Mouse (Mus musculus): ENCODE measurements around the gene Osbpl5. TPM values are rescaled to one million over a fixed set of nuclear protein-coding genes. Genes with fewer than 3 reads are reported as not detected.

Gene Osbpl5
- polyA plus RNA-seq, 1 experiment from 2014 or later = 26.6 TPM

GRCm38 (mm10) chr7:143751380-143751779, 5.4 kb downstream of the Osbpl5 start:
- no peak overlapping the region for H3K4me3 ChIP-seq (ENCODE audit: low read depth, low read length)
- ATAC-seq (replicated peaks; ENCODE audit: insufficient number of reproducible peaks, low FRiP score, low TSS enrichment) = no peak
- 69% methylated on average over 1 of the region's 1 CpGs for WGBS (ENCODE audit: insufficient replicate concordance)
- no peak overlapping the region for H3K9ac ChIP-seq (ENCODE audit: low read depth, low read length)
- H3K4me2 ChIP-seq = no peak overlapping the region
- no peaks in the 10 kb centered on the region for H3K9me3 ChIP-seq (replicated peaks; ENCODE audit: control insufficient read depth, low read length)
- H3K36me3 ChIP-seq (ENCODE audit: control insufficient read depth, insufficient read depth, low read length) = no peaks in the 10 kb centered on the region
- H3K27ac ChIP-seq (ENCODE audit: low read depth, low read length) = no peak overlapping the region
- H3K27me3 ChIP-seq (ENCODE audit: control insufficient read depth, insufficient read depth, low read length) = peaks cover 34% of the 10 kb centered on the region
- H3K4me1 ChIP-seq (ENCODE audit: control insufficient read depth, insufficient read depth, low read length) = peaks cover 20% of the 10 kb centered on the region

GRCm38 (mm10) chr7:143749045-143749444, 7.7 kb downstream of the Osbpl5 start:
- WGBS (ENCODE audit: insufficient replicate concordance) = 50% methylated on average over 3 of the region's 3 CpGs
- Histone ChIP-seq H3K27ac (ENCODE audit: low read depth, low read length) (no peak overlapping the region), H3K36me3 (ENCODE audit: control insufficient read depth, insufficient read depth, low read length) (no peaks in the 10 kb centered on the region), H3K27me3 (ENCODE audit: control insufficient read depth, insufficient read depth, low read length) (peaks cover 12% of the 10 kb centered on the region; the same call in 1 of the 2 replicates), H3K4me2 (no peak overlapping the region), H3K9ac (ENCODE audit: low read depth, low read length) (no peak overlapping the region), H3K4me1 (ENCODE audit: control insufficient read depth, insufficient read depth, low read length) (peaks cover 19% of the 10 kb centered on the region), H3K4me3 (ENCODE audit: low read depth, low read length) (no peak overlapping the region), H3K9me3 (replicated peaks; ENCODE audit: control insufficient read depth, low read length) (no peaks in the 10 kb centered on the region)
- no peak for ATAC-seq (replicated peaks; ENCODE audit: insufficient number of reproducible peaks, low FRiP score, low TSS enrichment)

DNA sequence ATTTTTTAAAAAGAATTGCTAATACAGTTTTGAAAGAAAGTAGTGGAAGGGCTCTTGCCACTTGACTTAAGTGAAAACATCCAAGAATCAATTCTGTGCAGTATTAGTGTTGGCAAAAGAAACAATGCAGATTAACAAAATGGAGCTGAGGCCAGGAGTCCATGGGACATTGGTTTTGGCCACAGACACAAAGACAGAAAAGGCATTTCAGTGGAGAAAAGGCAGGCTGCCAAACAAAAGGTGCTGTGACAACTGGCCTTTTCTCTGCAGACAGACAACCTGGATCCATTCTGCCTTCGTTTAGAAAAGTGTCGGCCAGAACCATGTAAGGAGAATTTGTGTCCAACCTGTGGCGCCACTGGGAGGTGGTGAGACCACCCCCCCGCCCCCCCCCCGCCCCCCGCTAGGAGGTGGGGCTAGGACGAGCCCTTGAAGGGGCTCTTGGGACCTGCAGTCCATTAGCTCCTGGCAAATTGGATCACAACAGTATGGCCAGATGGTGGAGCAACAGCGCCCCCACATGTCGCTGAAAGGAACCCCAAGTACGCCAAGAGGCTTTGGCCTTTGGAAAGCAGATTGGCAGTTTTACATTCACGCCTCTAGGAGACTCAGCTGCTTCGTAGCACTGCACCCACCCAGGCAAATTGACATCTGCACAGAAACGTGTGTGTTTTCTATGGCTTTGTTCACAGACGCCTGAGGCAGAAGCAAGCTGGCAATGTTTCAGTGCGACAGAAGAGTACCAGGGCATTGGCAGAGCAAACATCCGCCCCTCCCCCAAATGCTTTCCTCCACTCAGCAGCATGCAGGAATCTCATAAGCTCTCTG, 8.5 kb downstream of the Osbpl5 start:
- peaks cover 19% of the 10 kb centered on the region for H3K4me1 ChIP-seq (ENCODE audit: control insufficient read depth, insufficient read depth, low read length)
- H3K4me3 ChIP-seq (ENCODE audit: low read depth, low read length) = no peak overlapping the region
- H3K9me3 ChIP-seq (replicated peaks; ENCODE audit: control insufficient read depth, low read length) = no peaks in the 10 kb centered on the region
- no peak overlapping the region for H3K27ac ChIP-seq (ENCODE audit: low read depth, low read length)
- H3K9ac ChIP-seq (ENCODE audit: low read depth, low read length) = no peak overlapping the region
- H3K4me2 ChIP-seq = peak overlapping the region; percentile 45
- ATAC-seq (replicated peaks; ENCODE audit: insufficient number of reproducible peaks, low FRiP score, low TSS enrichment) = 0 out of 2 replicates have a peak, but pooled peaks have one; percentile 36
- 3% methylated on average over 16 of the region's 16 CpGs for WGBS (ENCODE audit: insufficient replicate concordance)
- no peaks in the 10 kb centered on the region for H3K36me3 ChIP-seq (ENCODE audit: control insufficient read depth, insufficient read depth, low read length)
- H3K27me3 ChIP-seq (ENCODE audit: control insufficient read depth, insufficient read depth, low read length) = peaks cover 10% of the 10 kb centered on the region

- Histone ChIP-seq H3K4me1 (ENCODE audit: control insufficient read depth, insufficient read depth, low read length) (peaks cover 25% of the 10 kb centered on the region), H3K4me2 (peak overlapping the region; percentile 89), H3K4me3 (ENCODE audit: low read depth, low read length) (peak overlapping the region; percentile 77), H3K9me3 (replicated peaks; ENCODE audit: control insufficient read depth, low read length) (no peaks in the 10 kb centered on the region), H3K27me3 (ENCODE audit: control insufficient read depth, insufficient read depth, low read length) (peaks cover 11% of the 10 kb centered on the region), H3K36me3 (ENCODE audit: control insufficient read depth, insufficient read depth, low read length) (no peaks in the 10 kb centered on the region), H3K9ac (ENCODE audit: low read depth, low read length) (peak overlapping the region; percentile 92), H3K27ac (ENCODE audit: low read depth, low read length) (no peak overlapping the region)
- 23% methylated on average over 2 of the region's 2 CpGs for WGBS (ENCODE audit: insufficient replicate concordance)
- ATAC-seq (replicated peaks; ENCODE audit: insufficient number of reproducible peaks, low FRiP score, low TSS enrichment) = no peak
These were observed 16.1 kb downstream of the Osbpl5 start for GRCm38 (mm10) chr7:143740653-143741052.

- Histone ChIP-seq H3K36me3 (ENCODE audit: control insufficient read depth, insufficient read depth, low read length) (no peaks in the 10 kb centered on the region), H3K9ac (ENCODE audit: low read depth, low read length) (peak overlapping the region; percentile 92), H3K27me3 (ENCODE audit: control insufficient read depth, insufficient read depth, low read length) (peaks cover 11% of the 10 kb centered on the region), H3K4me2 (peak overlapping the region; percentile 89), H3K4me3 (ENCODE audit: low read depth, low read length) (peak overlapping the region; percentile 77), H3K4me1 (ENCODE audit: control insufficient read depth, insufficient read depth, low read length) (peaks cover 25% of the 10 kb centered on the region), H3K27ac (ENCODE audit: low read depth, low read length) (peak overlapping the region; percentile 83), H3K9me3 (replicated peaks; ENCODE audit: control insufficient read depth, low read length) (no peaks in the 10 kb centered on the region)
- WGBS (ENCODE audit: insufficient replicate concordance) = 2% methylated on average over 38 of the region's 38 CpGs
- peak; percentile 86 for ATAC-seq (replicated peaks; ENCODE audit: insufficient number of reproducible peaks, low FRiP score, low TSS enrichment)
These were observed 17.0 kb downstream of the Osbpl5 start for GRCm38 (mm10) chr7:143739511-143740461.

DNA sequence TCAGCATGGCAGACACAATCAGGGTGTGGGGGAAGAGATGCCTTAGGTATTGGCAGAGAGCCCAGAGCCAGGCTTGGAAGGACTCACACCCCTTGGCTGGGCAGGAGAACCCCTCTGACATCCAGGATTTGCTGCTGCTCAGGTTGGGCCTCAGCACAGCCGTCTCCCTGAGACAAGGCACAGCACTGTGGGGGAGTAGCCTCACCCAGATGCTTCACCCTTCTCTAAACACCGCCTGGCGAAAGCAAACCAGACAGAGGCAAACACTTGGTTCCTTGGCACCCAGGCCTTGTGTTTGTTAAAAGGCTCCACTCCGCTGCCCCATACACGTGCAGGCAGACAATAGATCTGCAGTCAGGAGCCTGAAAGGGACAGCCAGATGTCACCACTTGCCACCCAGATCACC, 18.2 kb downstream of the Osbpl5 start:
- peak overlapping the region; percentile 92 for H3K9ac ChIP-seq (ENCODE audit: low read depth, low read length)

GRCm38 (mm10) chr7:143738194-143738593, 18.6 kb downstream of the Osbpl5 start:
- ATAC-seq (replicated peaks; ENCODE audit: insufficient number of reproducible peaks, low FRiP score, low TSS enrichment) = no peak
- Histone ChIP-seq H3K4me1 (ENCODE audit: control insufficient read depth, insufficient read depth, low read length) (peaks cover 25% of the 10 kb centered on the region), H3K27me3 (ENCODE audit: control insufficient read depth, insufficient read depth, low read length) (peaks cover 11% of the 10 kb centered on the region), H3K9me3 (replicated peaks; ENCODE audit: control insufficient read depth, low read length) (no peaks in the 10 kb centered on the region), H3K9ac (ENCODE audit: low read depth, low read length) (peak overlapping the region; percentile 92; the same call in 1 of the 2 replicates), H3K27ac (ENCODE audit: low read depth, low read length) (peak overlapping the region; percentile 50), H3K36me3 (ENCODE audit: control insufficient read depth, insufficient read depth, low read length) (no peaks in the 10 kb centered on the region), H3K4me2 (peak overlapping the region; percentile 89), H3K4me3 (ENCODE audit: low read depth, low read length) (peak overlapping the region; percentile 77; the same call in 1 of the 2 replicates)
- WGBS (ENCODE audit: insufficient replicate concordance) = 63% methylated on average over 6 of the region's 6 CpGs

More for the DNA sequence above, 18.2 kb downstream of the Osbpl5 start:
- Histone ChIP-seq H3K27me3 (ENCODE audit: control insufficient read depth, insufficient read depth, low read length) (peaks cover 11% of the 10 kb centered on the region), H3K4me3 (ENCODE audit: low read depth, low read length) (peak overlapping the region; percentile 77), H3K36me3 (ENCODE audit: control insufficient read depth, insufficient read depth, low read length) (no peaks in the 10 kb centered on the region), H3K27ac (ENCODE audit: low read depth, low read length) (peak overlapping the region; percentile 50), H3K9me3 (replicated peaks; ENCODE audit: control insufficient read depth, low read length) (no peaks in the 10 kb centered on the region), H3K4me2 (peak overlapping the region; percentile 89), H3K4me1 (ENCODE audit: control insufficient read depth, insufficient read depth, low read length) (peaks cover 25% of the 10 kb centered on the region)
- ATAC-seq (replicated peaks; ENCODE audit: insufficient number of reproducible peaks, low FRiP score, low TSS enrichment) = peak; percentile 50
- WGBS (ENCODE audit: insufficient replicate concordance) = 22% methylated on average over 5 of the region's 5 CpGs

DNA sequence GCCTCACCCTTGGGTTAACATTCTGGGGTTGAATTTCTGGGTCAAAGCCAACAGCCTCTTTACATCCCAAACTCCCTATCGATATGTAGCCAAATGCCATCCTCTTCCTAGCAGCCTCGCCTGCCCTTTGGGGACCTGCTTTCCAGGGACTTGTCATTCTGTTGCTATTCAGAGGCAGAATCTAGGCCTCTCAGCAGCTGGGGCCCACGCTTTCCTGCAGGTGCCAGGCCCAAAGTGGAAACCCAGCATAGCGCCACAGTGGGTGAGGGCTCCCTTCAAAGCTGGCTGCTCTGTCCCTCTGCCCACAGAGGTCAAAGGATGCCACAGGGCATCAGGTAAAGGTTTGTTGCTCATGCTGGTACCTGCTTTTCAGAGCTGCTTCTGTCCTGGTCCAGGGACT, 23.0 kb downstream of the Osbpl5 start:
- WGBS (ENCODE audit: insufficient replicate concordance) = 79% methylated on average over 4 of the region's 4 CpGs
- Histone ChIP-seq H3K4me1 (ENCODE audit: control insufficient read depth, insufficient read depth, low read length) (peaks cover 20% of the 10 kb centered on the region), H3K9ac (ENCODE audit: low read depth, low read length) (no peak overlapping the region), H3K9me3 (replicated peaks; ENCODE audit: control insufficient read depth, low read length) (no peaks in the 10 kb centered on the region), H3K27ac (ENCODE audit: low read depth, low read length) (no peak overlapping the region), H3K27me3 (ENCODE audit: control insufficient read depth, insufficient read depth, low read length) (no peaks in the 10 kb centered on the region), H3K4me3 (ENCODE audit: low read depth, low read length) (no peak overlapping the region), H3K36me3 (ENCODE audit: control insufficient read depth, insufficient read depth, low read length) (no peaks in the 10 kb centered on the region), H3K4me2 (no peak overlapping the region)
- ATAC-seq (replicated peaks; ENCODE audit: insufficient number of reproducible peaks, low FRiP score, low TSS enrichment) = no peak
